Mouse (Mus musculus): Measurements from ENCODE around the gene Bag6.

Gene Bag6

GRCm38 (mm10) chr17:35194844-35195630 is 60.1 kb downstream of the Bag6 start:
- DNase-seq (ENCODE audit: low spot score), result no peak

GRCm38 (mm10) chr17:35195631-35196320 is 60.8 kb downstream of the Bag6 start:
- DNase-seq (ENCODE audit: low spot score), result peak; percentile 75

- no peak for DNase-seq (ENCODE audit: low spot score)
Measured at GRCm38 (mm10) chr17:35196321-35196641, 61.3 kb downstream of the Bag6 start.
